Mouse (Mus musculus) lung, postnatal 0 days (tissue): ENCODE measurements around the gene Akap2.

ENCODE experiments used
- CTCF ChIP-seq: IDR thresholded peaks from 2 replicates; pipeline ENCODE4 v1.5.1; 2016; ENCODE audit warnings: antibody characterized with exemption, mild to moderate bottlenecking
- EP300 ChIP-seq: IDR thresholded peaks from 2 replicates; pipeline ENCODE4 v1.6.1; 2016; ENCODE audit warnings: antibody characterized with exemption, mild to moderate bottlenecking, control low read depth

DNA sequence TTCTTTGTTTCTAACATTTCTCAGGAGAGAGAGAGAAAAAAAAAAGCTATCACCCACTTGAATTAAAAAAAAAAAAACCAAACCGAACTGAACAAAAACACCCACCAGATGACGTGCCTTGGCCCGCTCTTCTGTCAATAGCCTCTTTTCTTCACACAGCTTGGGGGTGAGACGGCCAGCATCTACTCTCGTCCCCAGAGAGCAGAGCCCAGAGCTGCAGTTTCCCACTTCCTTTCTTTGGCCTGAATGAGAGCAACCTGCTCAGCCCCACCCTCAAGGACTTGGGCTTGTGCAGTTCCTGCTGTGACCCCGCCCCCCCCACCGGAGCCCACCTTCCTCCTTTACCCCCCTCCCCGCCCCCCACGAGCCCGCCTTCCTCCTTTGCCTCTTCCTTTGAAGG lies 150.0 kb downstream of the Akap2 start:
- TF ChIP-seq CTCF (no peak), EP300 (no peak)
